Mouse (Mus musculus): Measurements from ENCODE around the gene Tada2a. TPM values are rescaled to one million over a fixed set of nuclear protein-coding genes. Genes with fewer than 3 reads are reported as not detected.

Gene Tada2a
- polyA plus RNA-seq (2012; fragmentation: generic; extraction: Trizol), result 10 to 100 TPM in 1 of 2 experiments, 1 to 10 TPM in 1; 2.7 to 11.1 TPM

GRCm38 (mm10) chr11:84128943-84129798 is at the start of gene Tada2a, which contains the start of gene Acaca:
Gene Tada2a, minus strand, starts transcription at chr11:84129600.
Gene Acaca, plus strand, starts transcription at chr11:84129672.

GRCm38 (mm10) chr11:84167046-84167526 is 37.7 kb upstream of the Tada2a start, which contains the start of gene Gm11437:
Gene Gm11437, minus strand, starts transcription at chr11:84167476.

GRCm38 (mm10) chr11:84069034-84069370 is 60.4 kb downstream of the Tada2a start, which contains the start of gene Dusp14:
Gene Dusp14, minus strand, starts transcription at chr11:84069261.

Other genes starting within 250 kb of the Tada2a start
- gene Ddx52, start 187.5 kb downstream of the Tada2a start, polyA plus RNA-seq (2012; fragmentation: generic; extraction: Trizol), result 10 to 100 TPM in 1 of 2 experiments, 1 to 10 TPM in 1; 1.8 to 14.4 TPM
- gene Synrg, start 165.2 kb downstream of the Tada2a start, polyA plus RNA-seq (2012; fragmentation: generic; extraction: Trizol), result 1 to 10 TPM; 2.0 to 9.7 TPM
- gene Dusp14, start 60.3 kb downstream of the Tada2a start, polyA plus RNA-seq (2012; fragmentation: generic; extraction: Trizol), result 10 to 100 TPM; 17.8 to 28.0 TPM
- gene Acaca, start 72 bp upstream of the Tada2a start, polyA plus RNA-seq (2012; fragmentation: generic; extraction: Trizol), result 10 to 100 TPM in 1 of 2 experiments, 1 to 10 TPM in 1; 3.1 to 18.8 TPM
- gene Gm11437, start 37.9 kb upstream of the Tada2a start, polyA plus RNA-seq (2012; fragmentation: generic; extraction: Trizol), result under 1 TPM in 1 of 2 experiments, not detected in 1; 0.04 TPM

Data from C3H10T1/2 (cell line).